Mouse (Mus musculus): ENCODE results near the gene St6galnac6.

The St6galnac6 gene

DNA sequence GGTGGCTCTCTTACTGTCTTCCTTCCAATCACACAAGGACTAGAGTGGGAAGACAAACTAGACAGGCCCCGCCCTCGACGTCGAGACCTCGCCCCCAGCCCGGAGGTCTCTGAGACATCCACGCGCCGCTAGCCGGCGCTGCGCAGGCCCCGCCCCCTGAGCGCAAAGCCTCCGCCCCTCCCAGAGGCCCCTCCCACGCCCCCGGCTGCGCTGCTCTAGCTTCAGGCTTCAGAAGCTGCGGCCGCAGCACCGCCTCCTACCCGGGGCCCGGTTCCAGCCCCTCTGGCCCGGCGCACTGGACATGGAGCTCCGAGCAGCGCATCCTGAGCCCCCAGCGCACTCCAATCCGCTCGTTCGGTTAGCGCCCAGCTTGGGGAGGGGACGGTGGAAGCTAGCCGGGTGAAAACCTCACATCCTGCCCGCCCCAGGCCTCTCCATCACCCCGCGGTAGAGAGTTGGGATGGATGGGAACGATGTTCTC lies 12.6 kb upstream of the St6galnac6 start, which contains the start of gene St6galnac4:
St6galnac4 (plus strand) TSS at position 225 of the 481 bp plus-strand sequence.
- peak; percentile 98 for DNase-seq

DNA sequence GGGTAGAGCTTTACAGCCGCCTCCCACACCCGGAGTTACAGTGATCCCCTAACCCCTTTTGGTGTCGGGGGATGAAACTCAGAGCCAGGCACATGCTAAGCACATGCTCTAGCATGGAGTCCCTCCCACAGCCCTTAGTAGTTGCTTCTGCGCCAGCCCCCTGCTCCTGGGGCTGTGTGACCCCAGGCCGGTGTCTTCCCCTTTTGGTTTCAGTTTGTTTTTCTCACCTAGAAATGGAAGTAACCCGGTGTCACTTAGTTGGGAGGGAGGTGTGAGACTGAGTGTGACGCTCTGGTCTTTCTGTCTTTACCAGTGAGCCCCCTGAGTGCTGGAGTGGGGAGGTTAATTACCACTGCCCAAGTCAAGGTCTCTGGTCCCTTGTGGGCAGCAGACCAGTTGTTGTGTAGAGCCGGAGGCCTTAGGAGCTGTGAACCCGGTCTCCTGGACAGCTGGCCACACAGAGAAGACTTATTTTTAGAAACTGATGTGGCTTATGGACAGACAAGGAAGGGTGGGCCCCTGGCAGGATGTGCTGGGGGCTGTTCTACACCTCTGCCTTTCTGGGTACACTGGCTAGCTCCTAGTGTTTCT lies 11.7 kb upstream of the St6galnac6 start:
- DNase-seq: peak; percentile 23

DNA sequence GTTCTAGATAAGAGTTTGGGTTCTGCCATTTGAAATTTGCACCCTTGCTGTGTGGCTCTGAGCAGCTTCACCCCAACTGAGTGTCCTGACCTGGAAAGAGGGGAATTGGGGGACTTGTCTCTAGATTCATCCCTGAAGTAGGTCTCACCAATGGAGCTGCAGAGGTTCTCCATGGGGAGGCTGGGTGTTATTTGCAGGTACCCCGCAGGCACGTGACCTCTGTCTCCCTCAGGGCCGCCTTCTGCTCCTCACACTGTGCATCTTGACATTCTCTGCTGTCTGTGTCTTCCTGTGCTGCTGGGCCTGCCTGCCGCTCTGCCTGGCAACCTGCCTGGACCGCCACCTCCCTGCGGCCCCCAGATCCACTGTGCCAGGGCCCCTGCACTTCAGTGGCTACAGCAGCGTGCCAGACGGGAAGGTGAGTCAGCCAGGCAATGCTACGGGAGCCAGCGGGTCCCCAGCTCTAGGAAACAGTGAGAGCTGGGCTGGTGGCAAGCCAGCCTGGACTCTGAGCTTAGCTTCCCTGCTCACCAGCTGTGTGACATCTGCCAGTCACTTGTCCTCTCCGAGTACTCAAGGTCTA lies 10.2 kb upstream of the St6galnac6 start:
- DNase-seq: no peak

DNA sequence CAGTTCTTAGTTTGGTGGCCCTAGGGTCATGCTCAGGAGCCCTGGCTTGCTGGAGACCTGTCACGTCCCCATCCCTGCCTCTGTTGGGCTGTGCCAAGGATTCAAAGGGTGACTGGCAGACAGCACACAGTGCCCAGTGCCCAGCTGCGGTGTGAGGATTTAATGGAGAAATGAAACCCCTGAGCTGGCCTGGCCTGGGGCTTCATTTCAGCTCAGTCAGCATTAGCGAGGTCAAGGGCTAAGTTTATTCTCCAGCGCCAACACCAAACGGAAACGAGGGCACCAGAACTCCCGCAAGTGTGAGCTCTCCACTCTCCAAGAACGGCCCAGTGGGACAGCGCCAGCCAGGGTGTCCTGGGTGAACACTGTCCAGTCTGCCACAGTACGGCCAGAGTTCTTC lies 9.3 kb upstream of the St6galnac6 start:
- DNase-seq: no peak

DNA sequence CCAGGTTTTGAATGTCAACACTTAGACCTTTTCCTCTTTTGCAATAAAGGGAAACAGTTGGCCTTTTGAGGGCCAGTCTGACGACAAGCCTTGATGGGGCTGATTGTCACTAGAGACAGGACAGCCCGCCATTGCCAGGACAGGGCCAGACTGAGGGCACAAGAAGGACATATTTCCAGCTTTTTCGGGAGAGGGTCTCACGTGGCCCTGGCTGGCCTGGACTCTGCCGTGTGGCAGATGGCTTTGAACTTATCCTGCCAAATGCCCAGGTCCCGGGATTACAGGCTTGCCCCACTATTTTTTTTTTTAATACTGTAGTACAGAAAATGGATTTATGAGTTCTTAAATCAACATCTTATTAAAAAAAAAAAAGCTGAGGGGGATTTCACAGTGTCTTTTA lies 8.3 kb upstream of the St6galnac6 start:
- no peak for DNase-seq

DNA sequence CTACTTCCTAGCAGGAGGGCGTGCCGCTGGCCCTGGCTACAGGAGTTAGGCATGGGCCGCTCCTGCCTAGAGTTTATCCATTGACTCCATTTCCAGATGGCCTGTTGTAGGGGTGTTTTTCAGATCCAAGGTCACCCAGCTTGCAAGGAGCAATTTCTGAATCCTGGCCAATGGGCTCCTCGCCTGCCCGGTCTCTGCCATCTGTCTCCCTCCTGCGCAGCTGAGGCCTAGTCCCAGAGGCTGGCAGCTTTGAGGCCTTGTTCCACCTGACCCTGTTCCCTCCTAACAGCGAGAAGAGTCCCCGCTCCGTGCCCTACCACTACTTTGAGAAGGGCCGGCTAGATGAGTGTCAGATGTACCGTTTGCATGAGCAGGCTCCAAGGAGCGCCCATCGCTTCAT lies 2.8 kb upstream of the St6galnac6 start:
- DNase-seq: no peak

DNA sequence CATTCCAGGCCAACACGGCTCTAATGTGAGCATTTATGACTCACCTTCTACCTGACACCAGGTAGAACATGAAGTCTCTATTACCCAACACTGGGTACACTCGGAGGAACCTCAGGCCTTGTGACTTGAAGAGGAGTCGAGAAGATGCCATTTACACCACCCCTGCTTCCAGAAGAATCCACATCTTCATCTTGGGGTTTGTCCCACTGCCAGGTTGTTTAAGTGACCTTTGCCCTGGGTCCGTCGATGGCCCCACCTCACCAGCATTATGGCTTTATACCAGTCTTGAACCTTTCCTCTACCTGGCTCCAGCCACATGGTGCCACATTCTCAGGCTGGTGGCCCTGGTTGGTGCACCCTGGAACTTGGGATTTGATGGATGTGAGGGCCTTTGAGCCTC lies 2.3 kb upstream of the St6galnac6 start:
- DNase-seq: no peak

DNA sequence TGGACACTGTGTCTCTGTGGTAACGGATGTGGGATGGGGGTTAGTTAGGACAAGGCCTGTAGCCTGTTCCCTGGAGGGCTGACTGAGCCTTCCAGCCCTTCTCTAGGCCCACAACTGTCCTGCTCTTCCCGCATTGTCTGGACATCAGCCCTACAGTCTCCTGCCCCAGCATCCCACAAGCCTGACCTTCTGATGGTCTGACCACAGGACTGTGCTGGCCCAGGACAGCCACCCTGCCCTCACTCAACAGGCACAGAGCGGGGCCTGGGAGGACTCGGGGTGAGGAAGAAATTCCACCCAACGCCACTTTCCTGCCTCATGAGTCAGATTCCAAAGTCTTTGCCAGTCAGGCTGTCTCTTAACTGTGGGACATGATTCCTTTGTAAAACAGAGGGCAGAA lies 1.8 kb upstream of the St6galnac6 start:
- DNase-seq: no peak

DNA sequence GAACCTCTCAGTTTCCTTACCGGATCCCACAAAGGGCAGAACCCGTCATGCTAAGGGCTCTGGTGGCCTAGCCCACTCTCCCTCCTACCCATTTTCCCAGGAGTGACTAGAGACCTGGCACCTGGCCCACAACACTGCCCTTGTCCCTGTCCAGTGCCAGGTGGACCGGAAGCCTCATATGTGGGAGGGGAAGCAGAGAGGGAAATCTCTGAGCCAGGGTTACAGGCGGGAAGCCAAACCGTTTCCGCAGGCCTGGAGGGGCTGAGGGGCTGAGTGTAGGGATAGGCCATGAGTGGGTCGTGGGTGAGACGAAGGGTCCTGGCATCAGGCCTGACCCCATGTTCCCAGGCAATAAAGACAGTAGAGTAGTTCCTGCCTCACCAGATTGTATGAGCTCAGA lies 1.0 kb upstream of the St6galnac6 start:
- DNase-seq: no peak

DNA sequence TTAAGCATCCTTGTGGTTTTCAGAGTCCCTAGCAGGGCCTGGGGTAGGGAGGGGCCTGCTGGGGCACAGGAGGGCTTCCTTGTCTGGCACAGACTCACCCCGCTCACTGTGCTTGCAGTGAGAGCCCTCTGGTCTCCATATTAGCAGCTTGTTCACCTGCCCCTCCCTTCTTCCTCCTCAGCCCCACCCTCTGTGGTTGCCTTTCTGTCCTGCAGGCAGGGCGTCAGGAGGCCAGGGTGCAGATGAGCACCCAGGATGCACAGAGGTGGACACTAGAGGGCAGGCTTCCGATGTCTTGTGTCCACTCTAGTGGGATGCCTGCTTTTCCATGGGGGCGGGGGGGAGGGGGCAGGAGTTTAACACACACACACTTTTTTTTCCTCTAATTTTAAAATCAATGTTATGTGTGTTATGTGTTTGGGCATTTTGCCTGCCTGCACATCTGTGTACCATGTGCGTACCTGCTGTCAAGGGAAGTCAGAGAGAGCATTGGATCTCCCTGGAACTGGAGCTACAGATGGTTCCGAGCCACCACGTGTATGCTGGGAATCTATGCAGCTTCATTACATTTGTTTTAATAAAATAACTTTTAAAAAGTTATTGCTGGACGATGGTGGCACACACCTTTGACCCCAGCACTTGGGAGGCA lies 2.0 kb downstream of the St6galnac6 start:
- DNase-seq: peak; percentile 69

DNA sequence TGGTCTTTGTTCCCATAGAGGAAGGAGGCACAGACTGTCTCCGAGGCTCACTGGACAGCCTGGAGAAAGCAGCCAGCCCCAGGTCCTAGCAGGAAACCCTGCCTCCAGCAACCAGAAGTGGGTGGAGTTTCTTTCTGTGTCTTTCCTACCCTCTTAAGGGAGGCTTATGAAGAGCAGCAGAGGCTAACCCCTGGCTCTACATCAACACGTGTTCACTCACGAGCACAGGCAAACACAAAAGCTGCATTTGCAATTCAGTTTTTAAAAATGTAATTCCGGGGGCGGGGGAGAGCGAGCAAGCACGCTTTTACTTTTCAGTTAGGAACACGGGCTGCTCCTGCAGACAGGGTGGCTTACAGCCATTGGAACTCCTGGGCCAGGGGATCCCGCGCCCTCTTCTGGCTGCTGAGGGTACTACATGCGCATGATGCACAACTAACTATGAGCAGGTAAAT lies 3.1 kb downstream of the St6galnac6 start:
- DNase-seq: peak; percentile 82

DNA sequence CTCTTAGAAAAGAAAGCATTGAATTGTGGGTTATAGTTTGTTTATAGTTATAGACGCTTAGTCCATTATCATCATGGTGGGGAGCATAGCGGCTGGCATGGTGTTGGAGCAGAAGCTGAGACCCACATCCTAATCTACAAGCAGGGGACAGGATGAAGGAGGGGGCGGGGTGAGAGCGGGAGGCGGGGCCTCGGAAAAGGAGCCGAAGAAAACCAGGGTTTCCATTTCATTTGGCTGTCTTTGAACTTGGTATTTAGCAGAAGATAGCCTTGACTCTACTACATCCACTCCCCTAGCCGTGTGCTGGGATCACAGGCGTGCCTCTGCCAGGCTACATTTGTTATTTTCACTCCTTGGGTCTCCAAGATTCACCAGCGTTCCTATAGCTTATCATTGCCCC lies 5.1 kb downstream of the St6galnac6 start:
- DNase-seq: no peak

DNA sequence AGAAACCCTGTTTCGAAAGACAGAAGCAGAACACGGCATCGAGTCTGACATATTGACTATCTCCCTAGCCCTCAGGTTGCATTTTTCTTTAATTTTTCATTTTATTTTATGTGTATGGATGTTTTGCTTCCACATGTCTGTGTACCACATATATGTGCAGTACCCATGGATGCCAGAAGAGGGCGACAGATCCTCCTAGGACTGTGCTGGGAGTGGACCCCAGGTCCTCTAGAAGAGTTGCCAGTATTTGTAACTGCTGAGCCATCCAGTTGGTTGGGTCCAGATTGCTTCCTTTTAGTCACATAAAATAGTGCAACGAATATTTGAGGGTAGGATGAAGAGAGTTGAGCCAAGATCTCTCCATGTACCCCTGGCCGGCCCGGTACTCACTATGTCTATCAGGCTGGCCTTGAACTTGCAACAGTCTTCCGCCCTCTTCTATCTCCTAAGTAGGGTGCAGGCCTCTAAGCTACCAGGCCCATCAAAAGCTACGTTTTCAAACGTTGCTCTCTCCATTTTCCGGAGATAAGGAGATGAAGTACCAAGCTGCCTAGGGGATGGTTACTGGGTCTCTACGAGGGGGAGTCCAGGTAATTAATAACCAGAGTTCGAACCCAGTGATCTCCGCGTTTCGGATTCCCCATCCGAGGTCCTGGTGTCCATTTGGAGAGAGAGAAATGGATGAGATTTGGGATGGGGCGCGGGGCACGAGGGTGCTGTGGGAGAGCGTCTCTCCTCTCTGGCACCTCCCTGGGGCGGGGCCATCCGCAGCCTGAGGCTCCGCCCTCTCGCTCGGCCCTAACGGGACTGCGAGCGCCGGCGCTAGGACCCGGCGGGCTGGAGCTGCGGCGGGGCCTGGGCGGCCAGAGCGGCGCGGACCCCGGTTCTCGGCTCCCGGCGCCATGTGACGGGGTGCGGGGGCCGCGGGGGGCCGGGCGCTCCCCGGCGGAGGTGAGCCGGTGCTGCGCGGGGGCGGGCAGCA lies 6.9 kb downstream of the St6galnac6 start:
- peak; percentile 95 for DNase-seq

DNA sequence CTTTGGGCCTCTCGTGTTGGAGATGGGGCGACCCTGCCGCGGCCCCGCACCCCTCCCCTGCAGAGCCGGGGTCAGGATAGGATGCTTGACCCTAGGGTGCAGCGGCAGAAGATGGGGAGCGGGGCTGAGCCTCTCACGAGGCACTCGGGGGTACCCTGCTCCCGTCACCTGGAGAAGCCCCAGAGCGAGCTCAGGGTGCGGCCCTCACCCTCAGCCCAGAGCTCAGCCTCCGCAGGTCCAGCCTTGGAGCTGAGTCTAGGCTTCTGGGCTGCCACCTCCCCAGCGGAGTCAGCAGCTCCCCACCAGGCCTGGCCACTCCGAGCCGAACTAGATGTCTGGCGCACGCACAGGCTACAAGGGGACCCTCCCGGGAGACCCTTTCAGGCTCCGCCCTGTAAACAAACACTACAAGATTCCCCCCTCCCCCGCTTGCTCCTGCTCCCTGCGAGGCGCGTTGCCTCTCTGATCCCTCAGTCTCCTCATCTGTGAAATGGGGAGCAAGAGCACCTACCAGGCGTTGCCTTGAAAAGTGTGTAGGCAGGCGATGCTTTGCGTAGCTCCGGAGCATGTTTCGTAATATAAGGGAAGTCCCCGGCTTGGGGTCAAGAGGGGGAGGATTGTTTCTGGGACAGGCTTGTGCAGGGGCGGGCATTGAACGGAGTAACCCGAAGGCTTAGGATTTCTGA lies 7.9 kb downstream of the St6galnac6 start:
- peak; percentile 77 for DNase-seq

DNA sequence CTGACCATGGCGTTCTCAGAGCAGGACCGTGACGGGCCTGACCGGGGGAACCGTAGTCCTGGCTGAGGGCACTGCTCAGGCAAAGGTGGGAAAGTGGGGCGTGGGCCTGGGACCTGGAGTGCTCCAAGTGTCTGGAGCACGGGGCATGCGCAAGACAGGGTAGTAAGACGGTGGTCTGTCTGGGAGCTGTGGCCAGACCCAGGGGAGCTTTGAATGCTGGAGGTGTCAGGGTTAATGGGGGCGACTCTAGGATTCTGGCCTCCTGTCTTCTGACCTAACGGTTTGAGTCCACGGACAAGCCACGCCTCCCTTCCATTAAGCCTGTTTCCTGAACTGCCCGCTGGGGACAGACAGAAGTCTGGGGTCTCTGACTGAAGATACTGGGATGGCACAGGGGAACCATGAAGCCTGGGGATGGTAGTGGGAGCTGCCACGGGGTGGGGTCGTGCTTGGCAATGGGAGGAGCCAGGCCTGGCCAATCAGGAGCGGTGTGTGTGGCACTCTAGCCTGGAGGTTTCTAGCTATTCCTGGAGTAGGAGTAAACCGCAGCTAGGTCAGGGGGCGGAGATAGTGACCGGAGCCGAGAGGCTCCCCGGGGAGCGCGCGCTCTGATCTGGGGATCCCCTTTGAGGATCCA lies 8.8 kb downstream of the St6galnac6 start:
- peak; percentile 77 for DNase-seq

DNA sequence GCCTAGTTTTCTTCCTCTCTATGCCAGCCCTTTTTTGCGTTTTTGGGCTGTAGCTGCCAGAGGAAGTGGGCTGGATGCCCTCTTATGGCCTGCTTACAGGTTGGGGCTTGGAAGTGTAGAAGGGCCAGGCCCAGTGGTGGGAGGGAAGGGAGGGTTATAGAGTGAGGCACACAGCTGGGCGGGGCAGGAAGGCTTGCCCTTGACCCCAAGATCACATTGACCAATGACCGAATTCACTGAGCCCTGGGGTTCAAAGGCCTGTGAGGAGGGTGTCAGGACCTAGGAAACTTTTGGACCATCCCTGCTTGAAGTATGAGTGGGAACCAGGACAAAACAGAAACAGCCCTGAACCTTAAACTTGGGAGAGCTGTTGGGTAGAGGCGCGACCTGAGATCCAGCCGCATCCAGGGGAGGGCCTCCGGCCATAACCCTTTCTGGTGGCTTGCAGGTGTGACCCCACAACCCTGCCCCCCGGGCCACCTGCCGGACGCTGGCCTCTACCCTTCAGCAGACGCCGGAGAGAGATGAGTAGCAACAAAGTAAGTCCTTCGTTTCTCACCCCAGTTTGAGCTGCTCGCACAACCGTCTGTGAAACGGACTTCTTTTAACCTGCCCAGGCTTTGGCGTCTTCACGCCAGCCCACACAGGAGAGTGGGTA lies 9.4 kb downstream of the St6galnac6 start:
- no peak for DNase-seq

DNA sequence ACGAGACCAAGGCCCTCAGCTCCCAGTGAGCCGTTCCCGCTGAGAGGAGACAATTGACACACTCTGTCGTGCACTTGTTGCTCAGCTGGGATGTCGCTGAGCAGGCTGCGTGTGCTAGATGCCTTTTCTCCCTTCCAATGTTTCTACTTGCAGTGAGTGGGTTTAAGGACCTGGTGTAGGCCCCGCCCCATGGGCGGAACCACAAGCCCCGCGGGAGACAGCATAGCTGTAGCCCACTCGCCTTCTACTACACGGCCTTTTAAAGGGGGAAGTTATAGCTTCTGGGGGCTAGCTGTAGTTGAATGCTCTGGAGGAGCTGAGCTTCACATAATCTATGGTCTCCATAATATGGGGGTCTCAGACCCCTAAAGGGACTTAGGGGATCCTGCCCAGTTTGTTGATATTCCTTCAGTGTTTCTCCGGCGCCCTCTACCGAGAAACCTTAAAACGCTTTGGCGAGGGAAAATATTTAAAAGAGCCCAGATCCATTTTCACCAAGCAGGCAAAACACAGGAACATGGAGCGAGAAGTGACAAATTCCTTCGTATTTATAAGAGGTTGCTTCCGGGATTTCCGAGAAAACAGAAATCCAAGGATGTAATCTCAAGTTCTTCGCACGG lies 11.2 kb downstream of the St6galnac6 start:
- DNase-seq: peak; percentile 74

DNA sequence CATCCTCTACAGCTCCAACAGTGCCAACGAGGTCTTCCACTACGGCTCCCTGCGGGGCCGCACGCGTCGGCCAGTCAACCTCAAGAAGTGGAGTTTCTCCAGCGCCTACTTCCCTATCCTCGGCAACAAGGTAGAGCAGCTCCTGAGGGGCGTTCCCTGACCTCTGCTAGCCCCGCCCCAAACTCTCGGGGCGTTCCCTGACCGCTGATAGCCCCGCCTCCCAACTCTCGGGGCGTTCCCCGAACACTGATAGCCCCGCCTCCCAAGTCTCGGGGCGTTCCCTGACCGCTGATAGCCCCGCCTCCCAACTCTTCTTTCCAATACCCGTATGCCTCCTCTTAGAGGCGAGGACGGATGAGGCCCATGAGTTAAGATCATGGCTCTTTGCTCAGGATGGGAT lies 12.8 kb downstream of the St6galnac6 start:
- DNase-seq: no peak

DNA sequence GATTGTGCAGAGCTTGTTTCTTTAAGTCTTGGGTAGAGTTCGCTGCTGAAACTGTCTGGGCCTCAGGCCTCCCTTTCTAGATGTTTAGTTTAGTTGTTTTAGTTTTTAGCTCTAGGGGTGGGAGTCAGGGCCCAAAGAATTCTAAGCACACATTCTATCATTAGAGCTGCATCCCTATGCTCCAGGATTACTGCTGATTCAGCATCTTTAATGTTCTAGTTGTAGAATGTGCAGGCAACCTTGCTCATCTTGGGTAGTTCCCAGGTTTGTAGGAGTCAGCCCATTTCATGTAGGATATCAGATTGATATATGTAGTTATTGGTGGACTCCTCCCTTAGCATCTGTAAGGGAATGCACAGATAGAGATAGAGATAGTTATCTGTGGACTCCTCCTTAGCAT lies 17.6 kb downstream of the St6galnac6 start:
- DNase-seq: no peak

DNA sequence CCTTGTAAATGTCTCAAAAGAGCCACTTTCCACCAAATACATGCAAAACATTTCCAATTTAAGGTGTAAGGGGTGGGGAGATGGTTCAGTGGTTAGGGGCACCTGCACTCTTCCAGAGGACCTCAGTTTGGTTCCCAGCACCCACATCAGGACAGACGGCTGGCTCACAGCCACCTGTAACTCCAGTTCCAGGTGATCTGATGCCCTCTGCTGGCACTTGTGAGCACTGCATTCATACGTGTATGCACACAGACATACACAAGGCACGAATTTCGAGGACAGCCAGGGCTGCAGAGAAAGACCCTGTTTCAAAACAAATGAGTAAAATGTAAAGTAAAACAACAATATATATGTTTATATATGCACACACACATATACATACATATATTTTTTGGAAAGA lies 18.1 kb downstream of the St6galnac6 start:
- no peak for DNase-seq

DNA sequence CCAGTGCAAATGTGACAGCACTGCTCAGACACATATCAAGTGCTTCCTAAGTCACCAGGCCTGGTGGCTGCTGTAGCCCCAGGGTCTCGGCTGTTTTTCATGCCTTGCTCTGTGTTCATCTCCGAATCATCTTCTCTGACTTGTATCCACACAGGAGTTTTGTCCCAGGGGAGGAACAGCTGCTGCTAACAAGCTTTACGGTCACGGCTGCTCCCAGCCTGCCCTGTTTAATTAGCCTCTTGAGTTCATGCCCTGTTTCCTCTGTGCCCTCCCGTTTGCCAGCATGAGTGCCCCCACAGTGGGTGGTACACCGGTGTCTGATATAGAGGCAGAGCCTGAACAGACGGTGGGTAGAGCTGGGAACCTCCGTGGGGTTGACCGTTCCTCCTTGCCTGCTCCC lies 18.5 kb downstream of the St6galnac6 start:
- no peak for DNase-seq

Data from embryo, embryonic 11 days (tissue).